Mouse (Mus musculus): Measurements from ENCODE around the gene Trim3. TPM values are rescaled to one million over a fixed set of nuclear protein-coding genes. Genes with fewer than 3 reads are reported as not detected.

The Trim3 gene
- polyA plus RNA-seq, 2 experiments: 35.1 to 68.3 TPM

- Histone ChIP-seq H3K27ac (replicated peaks; ENCODE audit: low read depth, low read length) (peak overlapping the region; percentile 35), H3K4me3 (replicated peaks; ENCODE audit: low read length) (peak overlapping the region; percentile 81), H3K9me3 (ENCODE audit: control insufficient read depth, low read length) (no peaks in the 10 kb centered on the region), H3K4me2 (replicated peaks; ENCODE audit: low read depth, low read length, severe bottlenecking) (peak overlapping the region; percentile 67), H3K27me3 (ENCODE audit: control insufficient read depth, insufficient read depth, low read length) (no peaks in the 10 kb centered on the region), H3K36me3 (ENCODE audit: control insufficient read depth, insufficient read depth, low read length) (peaks cover 24% of the 10 kb centered on the region), H3K9ac (ENCODE audit: low read depth, low read length, severe bottlenecking) (peak overlapping the region; percentile 82), H3K4me1 (ENCODE audit: control insufficient read depth, insufficient read depth, low read length) (peaks cover 15% of the 10 kb centered on the region)
- ATAC-seq (ENCODE audit: low FRiP score, low read depth): peak; percentile 59; the same call in 1 of the 2 replicates
- DNase-seq (ENCODE audit: low spot score): no peak
- 0 out of 2 replicates have a peak, but pooled peaks have one; percentile 42 for TF ChIP-seq POLR2A (IDR thresholded peaks at IDR 0.05; ENCODE audit: borderline replicate concordance, extremely low read depth, insufficient read depth, insufficient read length)
- 3% methylated on average over 10 of the region's 10 CpGs for WGBS
Measured at GRCm38 (mm10) chr7:105633801-105634135, 397 bp upstream of the Trim3 start.

- TF ChIP-seq POLR2A (IDR thresholded peaks at IDR 0.05; ENCODE audit: borderline replicate concordance, extremely low read depth, insufficient read depth, insufficient read length): no peak
- Histone ChIP-seq H3K4me3 (replicated peaks; ENCODE audit: low read length) (peak overlapping the region; percentile 81), H3K4me1 (ENCODE audit: control insufficient read depth, insufficient read depth, low read length) (peaks cover 15% of the 10 kb centered on the region), H3K9me3 (ENCODE audit: control insufficient read depth, low read length) (no peaks in the 10 kb centered on the region), H3K36me3 (ENCODE audit: control insufficient read depth, insufficient read depth, low read length) (peaks cover 15% of the 10 kb centered on the region), H3K4me2 (replicated peaks; ENCODE audit: low read depth, low read length, severe bottlenecking) (peak overlapping the region; percentile 67), H3K27ac (replicated peaks; ENCODE audit: low read depth, low read length) (no peak overlapping the region), H3K9ac (ENCODE audit: low read depth, low read length, severe bottlenecking) (peak overlapping the region; percentile 82), H3K27me3 (ENCODE audit: control insufficient read depth, insufficient read depth, low read length) (no peaks in the 10 kb centered on the region)
- 24% methylated on average over 4 of the region's 4 CpGs for WGBS
- DNase-seq (ENCODE audit: low spot score) (peak; percentile 4), ATAC-seq (ENCODE audit: low FRiP score, low read depth) (no peak)
Measured at GRCm38 (mm10) chr7:105632551-105632972, 809 bp downstream of the Trim3 start.

GRCm38 (mm10) chr7:105628633-105629032 lies 4.7 kb downstream of the Trim3 start:
- no peak overlapping the region for H3K27ac ChIP-seq (replicated peaks; ENCODE audit: low read depth, low read length)
- WGBS: 40% methylated on average over 3 of the region's 3 CpGs
- H3K4me1 ChIP-seq (ENCODE audit: control insufficient read depth, insufficient read depth, low read length): 0 out of 2 replicates have a peak, but pooled peaks cover 8% of the 10 kb centered on the region
- H3K9me3 ChIP-seq (ENCODE audit: control insufficient read depth, low read length): no peaks in the 10 kb centered on the region
- TF ChIP-seq POLR2A (IDR thresholded peaks at IDR 0.05; ENCODE audit: borderline replicate concordance, extremely low read depth, insufficient read depth, insufficient read length): no peak
- no peak overlapping the region for H3K4me3 ChIP-seq (replicated peaks; ENCODE audit: low read length)
- no peak overlapping the region for H3K4me2 ChIP-seq (replicated peaks; ENCODE audit: low read depth, low read length, severe bottlenecking)
- DNase-seq (ENCODE audit: low spot score) (peak; percentile 32), ATAC-seq (ENCODE audit: low FRiP score, low read depth) (no peak)
- H3K9ac ChIP-seq (ENCODE audit: low read depth, low read length, severe bottlenecking): no peak overlapping the region
- no peaks in the 10 kb centered on the region for H3K27me3 ChIP-seq (ENCODE audit: control insufficient read depth, insufficient read depth, low read length)
- peaks cover 17% of the 10 kb centered on the region for H3K36me3 ChIP-seq (ENCODE audit: control insufficient read depth, insufficient read depth, low read length)

DNA sequence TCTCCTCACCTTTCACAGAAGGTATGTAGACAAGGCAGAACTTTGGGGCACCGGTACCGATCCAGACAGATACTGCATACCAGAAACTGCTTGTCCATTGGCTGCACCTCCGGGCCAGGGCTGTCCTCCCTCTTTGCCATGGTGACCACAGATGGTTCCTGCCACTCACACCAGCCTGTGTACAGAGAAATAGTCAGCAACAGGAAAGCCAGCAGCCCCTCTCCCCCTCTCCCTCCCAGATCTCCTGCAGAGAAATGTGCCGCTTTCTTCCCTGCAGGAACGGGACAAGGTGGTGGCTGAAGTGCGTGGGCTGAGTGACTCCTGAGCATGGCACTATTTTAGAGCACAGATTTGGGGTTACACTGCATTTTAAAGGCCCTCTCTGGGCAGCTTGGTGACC lies 8.0 kb downstream of the Trim3 start:
- Histone ChIP-seq H3K9ac (ENCODE audit: low read depth, low read length, severe bottlenecking) (no peak overlapping the region), H3K9me3 (ENCODE audit: control insufficient read depth, low read length) (no peaks in the 10 kb centered on the region), H3K36me3 (ENCODE audit: control insufficient read depth, insufficient read depth, low read length) (peaks cover 37% of the 10 kb centered on the region), H3K27ac (replicated peaks; ENCODE audit: low read depth, low read length) (no peak overlapping the region), H3K4me1 (ENCODE audit: control insufficient read depth, insufficient read depth, low read length) (no peaks in the 10 kb centered on the region), H3K4me3 (replicated peaks; ENCODE audit: low read length) (no peak overlapping the region), H3K4me2 (replicated peaks; ENCODE audit: low read depth, low read length, severe bottlenecking) (no peak overlapping the region), H3K27me3 (ENCODE audit: control insufficient read depth, insufficient read depth, low read length) (no peaks in the 10 kb centered on the region)
- 67% methylated on average over 6 of the region's 6 CpGs for WGBS
- TF ChIP-seq POLR2A (IDR thresholded peaks at IDR 0.05; ENCODE audit: borderline replicate concordance, extremely low read depth, insufficient read depth, insufficient read length): no peak
- ATAC-seq (ENCODE audit: low FRiP score, low read depth) (no peak), DNase-seq (ENCODE audit: low spot score) (no peak)

DNA sequence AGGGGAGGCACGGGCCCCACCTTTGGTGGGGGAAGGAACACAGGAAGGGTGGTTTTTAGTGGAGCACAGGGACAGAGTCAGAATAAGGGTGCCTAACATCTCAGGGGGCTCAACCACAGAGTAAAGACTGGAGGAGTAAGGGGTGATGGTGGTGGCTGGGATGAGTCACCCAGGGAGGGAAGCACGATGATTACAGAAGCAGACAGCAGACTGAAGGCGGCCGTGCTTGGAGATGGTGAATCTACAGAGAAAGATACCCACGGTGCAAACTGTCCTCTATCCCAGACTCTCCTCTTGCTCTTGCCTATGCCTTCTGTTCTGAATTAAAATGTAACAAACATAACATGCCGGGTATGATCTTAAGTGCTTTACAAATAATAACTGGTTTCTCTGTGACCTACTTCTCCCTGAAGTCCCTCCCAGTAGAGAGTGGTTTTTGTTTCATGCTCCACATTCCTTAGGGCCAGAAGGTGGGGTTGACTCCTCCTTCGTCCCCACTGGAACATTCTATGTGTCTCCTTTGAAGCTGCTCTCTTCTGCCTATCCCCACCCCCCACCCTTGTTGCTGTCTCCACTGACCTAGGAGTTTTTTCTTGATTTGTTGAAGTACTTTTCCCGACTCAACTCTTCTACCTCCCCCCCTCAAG lies 11.6 kb downstream of the Trim3 start:
- Histone ChIP-seq H3K27me3 (ENCODE audit: control insufficient read depth, insufficient read depth, low read length) (no peaks in the 10 kb centered on the region), H3K9me3 (ENCODE audit: control insufficient read depth, low read length) (no peaks in the 10 kb centered on the region), H3K27ac (replicated peaks; ENCODE audit: low read depth, low read length) (no peak overlapping the region), H3K4me3 (replicated peaks; ENCODE audit: low read length) (no peak overlapping the region), H3K4me1 (ENCODE audit: control insufficient read depth, insufficient read depth, low read length) (no peaks in the 10 kb centered on the region), H3K4me2 (replicated peaks; ENCODE audit: low read depth, low read length, severe bottlenecking) (no peak overlapping the region), H3K9ac (ENCODE audit: low read depth, low read length, severe bottlenecking) (no peak overlapping the region), H3K36me3 (ENCODE audit: control insufficient read depth, insufficient read depth, low read length) (peaks cover 73% of the 10 kb centered on the region)
- ATAC-seq (ENCODE audit: low FRiP score, low read depth): no peak
- DNase-seq (ENCODE audit: low spot score): no peak
- TF ChIP-seq POLR2A (IDR thresholded peaks at IDR 0.05; ENCODE audit: borderline replicate concordance, extremely low read depth, insufficient read depth, insufficient read length): no peak
- whole genome bisulfite sequencing: 76% methylated on average over 8 of the region's 8 CpGs

Data from limb, embryonic 14.5 days (tissue).